Mouse (Mus musculus): ENCODE data around the gene Pced1a. TPM values are rescaled to one million over a fixed set of nuclear protein-coding genes. Genes with fewer than 3 reads are reported as not detected.
A peak's percentile ranks its signal among the peaks of the same experiment; 100 is the strongest.

Pced1a gene
- polyA plus RNA-seq, 1 experiment from 2014 or later: 8.9 TPM

DNA sequence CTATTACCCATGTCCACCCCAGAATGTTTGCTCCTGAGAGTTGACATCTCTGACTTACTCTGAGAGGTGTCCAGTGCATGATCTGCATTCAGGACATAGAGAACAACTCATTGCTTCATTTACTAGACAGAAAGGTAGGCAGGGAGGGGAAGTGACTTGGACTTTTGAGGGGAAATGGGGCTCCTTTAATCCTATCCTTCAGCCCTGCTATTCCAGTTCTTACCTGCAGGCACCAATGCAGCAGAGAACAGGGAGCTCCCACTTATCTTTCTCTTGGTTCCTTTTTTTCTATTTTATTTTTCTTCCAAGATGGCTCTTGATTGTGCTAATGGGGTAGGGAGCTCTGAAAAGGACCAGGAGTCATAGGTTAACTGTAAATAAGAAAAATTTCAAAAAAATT is 23.9 kb upstream of the Pced1a start:
- DNase-seq (ENCODE audit: low spot score) (no peak), ATAC-seq (no peak)
- no peaks in the 10 kb centered on the region for H3K9me3 ChIP-seq (replicated peaks; ENCODE audit: control insufficient read depth, low read length)
- H3K27ac ChIP-seq (ENCODE audit: low read depth, low read length): no peak overlapping the region
- H3K4me3 ChIP-seq (ENCODE audit: low read depth, low read length): no peak overlapping the region
- H3K9ac ChIP-seq (ENCODE audit: low read length): no peak overlapping the region
- H3K4me1 ChIP-seq (ENCODE audit: control insufficient read depth, insufficient read depth, low read length): peaks cover 15% of the 10 kb centered on the region
- H3K4me2 ChIP-seq (ENCODE audit: low read length): no peak overlapping the region
- peaks cover 20% of the 10 kb centered on the region for H3K36me3 ChIP-seq (ENCODE audit: control insufficient read depth, insufficient read depth, low read length)
- no peaks in the 10 kb centered on the region for H3K27me3 ChIP-seq (replicated peaks; ENCODE audit: control insufficient read depth, insufficient read depth, low read length)

DNA sequence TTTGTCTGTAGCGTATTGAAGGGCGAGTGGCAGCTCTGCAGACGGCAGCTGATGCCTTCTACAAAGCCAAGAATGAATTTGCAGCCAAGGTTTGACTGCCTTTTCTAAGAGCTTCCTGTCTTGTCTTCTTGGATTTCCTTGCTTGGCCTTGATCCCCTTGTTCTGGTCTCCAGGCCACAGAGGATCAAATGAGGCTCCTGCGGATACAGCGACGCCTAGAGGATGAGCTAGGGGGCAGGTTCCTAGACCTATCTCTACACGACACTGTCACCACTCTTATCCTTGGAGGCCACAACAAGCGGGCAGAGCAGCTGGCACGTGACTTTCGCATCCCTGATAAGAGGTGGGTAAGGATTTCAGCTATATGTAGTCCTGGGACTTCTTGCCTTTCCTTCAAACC is 17.7 kb upstream of the Pced1a start:
- 85% methylated on average over 10 of the region's 10 CpGs for WGBS
- Histone ChIP-seq H3K27me3 (replicated peaks; ENCODE audit: control insufficient read depth, insufficient read depth, low read length) (no peaks in the 10 kb centered on the region), H3K9ac (ENCODE audit: low read length) (no peak overlapping the region), H3K4me3 (ENCODE audit: low read depth, low read length) (no peak overlapping the region), H3K4me1 (ENCODE audit: control insufficient read depth, insufficient read depth, low read length) (no peaks in the 10 kb centered on the region), H3K36me3 (ENCODE audit: control insufficient read depth, insufficient read depth, low read length) (peaks cover 78% of the 10 kb centered on the region), H3K9me3 (replicated peaks; ENCODE audit: control insufficient read depth, low read length) (no peaks in the 10 kb centered on the region), H3K27ac (ENCODE audit: low read depth, low read length) (no peak overlapping the region), H3K4me2 (ENCODE audit: low read length) (no peak overlapping the region)
- no peak for ATAC-seq
- DNase-seq (ENCODE audit: low spot score): no peak

DNA sequence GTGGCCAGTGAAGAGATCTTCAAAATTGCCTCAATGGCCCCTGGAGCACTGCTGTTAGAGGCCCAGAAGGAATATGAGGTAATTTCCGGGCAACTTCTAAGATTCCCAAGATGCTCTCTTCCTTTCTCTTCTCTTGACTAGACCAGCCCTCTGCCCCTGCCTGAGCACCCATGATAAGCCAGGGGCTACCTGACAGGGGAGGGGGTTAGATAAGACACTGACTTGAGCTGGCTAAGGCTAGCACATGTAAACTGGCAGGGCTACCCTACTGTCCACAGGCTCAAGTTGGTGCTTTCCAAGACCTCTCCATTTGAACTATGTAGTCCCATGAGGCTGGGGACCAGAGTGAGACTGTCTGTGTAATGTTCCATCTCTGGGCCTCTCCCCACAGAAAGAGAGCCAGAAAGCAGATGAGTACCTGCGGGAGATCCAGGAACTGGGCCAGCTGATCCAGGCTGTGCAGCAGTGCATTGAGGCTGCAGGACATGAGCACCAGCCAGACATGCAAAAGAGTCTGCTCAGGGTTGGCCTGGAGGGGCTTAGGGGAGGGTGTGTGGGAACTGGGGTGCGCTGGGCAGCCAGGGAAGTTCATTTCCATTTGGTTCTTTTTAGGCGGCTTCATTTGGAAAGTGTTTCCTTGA is 15.5 kb upstream of the Pced1a start:
- Histone ChIP-seq H3K4me1 (ENCODE audit: control insufficient read depth, insufficient read depth, low read length) (no peaks in the 10 kb centered on the region), H3K27ac (ENCODE audit: low read depth, low read length) (no peak overlapping the region), H3K9me3 (replicated peaks; ENCODE audit: control insufficient read depth, low read length) (no peaks in the 10 kb centered on the region), H3K36me3 (ENCODE audit: control insufficient read depth, insufficient read depth, low read length) (peaks cover 73% of the 10 kb centered on the region), H3K4me2 (ENCODE audit: low read length) (no peak overlapping the region), H3K9ac (ENCODE audit: low read length) (no peak overlapping the region), H3K4me3 (ENCODE audit: low read depth, low read length) (no peak overlapping the region), H3K27me3 (replicated peaks; ENCODE audit: control insufficient read depth, insufficient read depth, low read length) (no peaks in the 10 kb centered on the region)
- ATAC-seq (no peak), DNase-seq (ENCODE audit: low spot score) (no peak)
- WGBS: 93% methylated on average over 4 of the region's 4 CpGs

DNA sequence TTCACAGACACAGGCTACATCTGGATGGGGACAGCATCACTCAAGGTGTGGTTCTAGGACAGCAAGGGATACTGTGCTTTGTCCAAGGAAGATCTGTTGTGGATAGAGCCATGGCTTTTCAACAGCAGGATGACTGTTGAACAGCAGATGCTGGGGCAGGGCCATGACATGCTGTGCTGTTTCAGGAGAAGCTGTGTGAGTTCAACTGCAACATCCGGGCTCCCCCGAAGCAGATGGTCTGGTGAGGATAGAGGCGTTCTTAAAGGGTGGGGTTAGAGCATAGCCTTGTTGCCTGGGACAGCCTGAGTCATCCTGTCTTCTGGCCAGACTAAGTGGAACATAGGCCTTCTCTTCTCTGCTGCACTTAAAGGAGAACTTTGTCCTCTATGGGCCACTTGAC is 14.4 kb upstream of the Pced1a start:
- Histone ChIP-seq H3K9ac (ENCODE audit: low read length) (no peak overlapping the region), H3K9me3 (replicated peaks; ENCODE audit: control insufficient read depth, low read length) (no peaks in the 10 kb centered on the region), H3K4me3 (ENCODE audit: low read depth, low read length) (no peak overlapping the region), H3K27ac (ENCODE audit: low read depth, low read length) (no peak overlapping the region), H3K4me1 (ENCODE audit: control insufficient read depth, insufficient read depth, low read length) (no peaks in the 10 kb centered on the region), H3K4me2 (ENCODE audit: low read length) (no peak overlapping the region), H3K36me3 (ENCODE audit: control insufficient read depth, insufficient read depth, low read length) (peaks cover 63% of the 10 kb centered on the region), H3K27me3 (replicated peaks; ENCODE audit: control insufficient read depth, insufficient read depth, low read length) (no peaks in the 10 kb centered on the region)
- ATAC-seq: no peak
- no peak for DNase-seq (ENCODE audit: low spot score)
- WGBS: 90% methylated on average over 3 of the region's 3 CpGs

DNA sequence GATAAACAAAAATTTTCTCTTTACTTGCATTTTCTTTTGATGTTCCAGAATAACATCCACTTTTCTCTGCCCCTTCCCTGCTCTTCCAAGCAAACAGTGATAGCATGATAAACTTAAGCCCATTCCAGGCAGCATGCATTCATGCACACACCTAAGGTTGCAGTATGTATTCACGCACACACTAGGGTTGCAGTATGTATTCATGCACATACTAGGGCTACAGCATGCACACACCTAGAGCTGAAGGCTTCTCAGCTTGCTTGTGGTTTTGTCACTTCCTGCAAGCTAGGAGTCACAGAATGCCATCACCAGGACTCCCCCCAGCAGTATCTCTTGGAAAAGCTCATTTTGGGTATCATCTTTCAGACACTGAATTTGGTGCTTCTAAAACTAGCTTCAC is 12.3 kb upstream of the Pced1a start:
- Histone ChIP-seq H3K9me3 (replicated peaks; ENCODE audit: control insufficient read depth, low read length) (no peaks in the 10 kb centered on the region), H3K36me3 (ENCODE audit: control insufficient read depth, insufficient read depth, low read length) (peaks cover 44% of the 10 kb centered on the region), H3K4me3 (ENCODE audit: low read depth, low read length) (no peak overlapping the region), H3K4me2 (ENCODE audit: low read length) (no peak overlapping the region), H3K27me3 (replicated peaks; ENCODE audit: control insufficient read depth, insufficient read depth, low read length) (no peaks in the 10 kb centered on the region), H3K27ac (ENCODE audit: low read depth, low read length) (no peak overlapping the region), H3K4me1 (ENCODE audit: control insufficient read depth, insufficient read depth, low read length) (no peaks in the 10 kb centered on the region), H3K9ac (ENCODE audit: low read length) (no peak overlapping the region)
- no peak for ATAC-seq
- 95% methylated on average over 1 of the region's 1 CpGs for WGBS
- DNase-seq (ENCODE audit: low spot score): no peak

DNA sequence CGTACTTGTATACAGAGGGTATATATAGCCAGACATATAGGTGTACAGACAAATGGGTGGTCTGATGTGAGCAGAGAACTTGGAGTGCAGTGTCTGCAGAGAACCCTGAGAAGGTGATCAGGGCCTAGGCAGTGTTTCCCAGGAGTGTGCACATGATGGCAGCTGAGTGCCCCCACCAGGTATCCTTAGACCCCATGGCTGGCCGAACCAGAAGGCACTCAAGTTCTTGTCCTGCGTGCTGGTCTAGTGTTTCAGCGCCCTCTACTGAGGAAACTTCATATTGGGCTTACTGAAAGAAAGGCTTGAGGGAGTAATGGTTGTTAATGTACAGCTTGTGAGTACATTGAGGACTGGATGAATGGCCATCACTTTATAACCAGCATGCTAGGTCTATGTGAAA is 8.7 kb upstream of the Pced1a start:
- Histone ChIP-seq H3K4me3 (ENCODE audit: low read depth, low read length) (no peak overlapping the region), H3K9me3 (replicated peaks; ENCODE audit: control insufficient read depth, low read length) (no peaks in the 10 kb centered on the region), H3K36me3 (ENCODE audit: control insufficient read depth, insufficient read depth, low read length) (peaks cover 8% of the 10 kb centered on the region), H3K4me2 (ENCODE audit: low read length) (no peak overlapping the region), H3K4me1 (ENCODE audit: control insufficient read depth, insufficient read depth, low read length) (no peaks in the 10 kb centered on the region), H3K27me3 (replicated peaks; ENCODE audit: control insufficient read depth, insufficient read depth, low read length) (no peaks in the 10 kb centered on the region), H3K27ac (ENCODE audit: low read depth, low read length) (no peak overlapping the region), H3K9ac (ENCODE audit: low read length) (no peak overlapping the region)
- peak; percentile 74 for DNase-seq (ENCODE audit: low spot score)
- 27% methylated on average over 4 of the region's 4 CpGs for WGBS
- no peak for ATAC-seq

DNA sequence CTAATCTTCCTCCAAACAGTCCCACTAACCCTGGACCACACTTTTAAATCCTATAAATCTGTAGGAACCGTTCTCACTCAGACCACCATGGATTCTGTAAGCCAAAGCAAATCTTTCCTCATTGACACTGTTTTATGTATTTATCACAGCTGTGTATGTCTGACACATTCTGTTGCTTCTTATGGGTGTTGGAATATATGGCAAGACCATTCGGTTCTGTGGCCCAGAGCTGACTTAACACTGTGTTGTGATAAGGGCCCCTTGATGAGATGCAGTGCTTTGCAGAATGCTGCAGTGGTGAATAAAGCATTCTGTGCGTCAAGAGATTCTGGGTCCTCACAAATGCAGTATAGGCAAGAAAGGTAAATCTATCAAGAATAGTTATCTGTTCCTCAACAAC is 7.7 kb upstream of the Pced1a start:
- 81% methylated on average over 3 of the region's 3 CpGs for WGBS
- Histone ChIP-seq H3K4me1 (ENCODE audit: control insufficient read depth, insufficient read depth, low read length) (no peaks in the 10 kb centered on the region), H3K36me3 (ENCODE audit: control insufficient read depth, insufficient read depth, low read length) (0 out of 2 replicates have a peak, but pooled peaks cover 2% of the 10 kb centered on the region), H3K9ac (ENCODE audit: low read length) (no peak overlapping the region), H3K27ac (ENCODE audit: low read depth, low read length) (no peak overlapping the region), H3K4me2 (ENCODE audit: low read length) (no peak overlapping the region), H3K9me3 (replicated peaks; ENCODE audit: control insufficient read depth, low read length) (no peaks in the 10 kb centered on the region), H3K4me3 (ENCODE audit: low read depth, low read length) (no peak overlapping the region), H3K27me3 (replicated peaks; ENCODE audit: control insufficient read depth, insufficient read depth, low read length) (no peaks in the 10 kb centered on the region)
- ATAC-seq (no peak), DNase-seq (ENCODE audit: low spot score) (peak; percentile 5)

DNA sequence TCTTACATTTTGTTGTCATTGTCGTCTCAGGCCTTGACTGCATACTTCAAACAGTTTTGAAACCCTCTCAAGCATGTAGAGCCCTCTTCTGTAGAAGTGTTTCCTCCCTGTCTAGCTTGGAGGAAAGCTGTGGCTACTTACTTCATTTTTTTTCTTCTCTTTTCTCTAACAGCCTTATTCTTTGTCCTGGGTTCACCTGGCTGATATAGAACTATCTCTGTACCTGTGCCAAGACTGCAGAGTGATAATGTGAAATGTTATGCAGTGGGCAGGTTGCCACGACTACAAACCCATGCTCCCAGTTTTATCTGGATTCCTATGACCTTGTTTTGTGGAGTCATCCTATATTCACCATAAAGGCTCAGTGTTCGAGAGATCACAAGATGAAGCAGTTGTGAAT is 6.0 kb upstream of the Pced1a start:
- Histone ChIP-seq H3K9me3 (replicated peaks; ENCODE audit: control insufficient read depth, low read length) (no peaks in the 10 kb centered on the region), H3K4me1 (ENCODE audit: control insufficient read depth, insufficient read depth, low read length) (no peaks in the 10 kb centered on the region; the same call in 1 of the 2 replicates), H3K36me3 (ENCODE audit: control insufficient read depth, insufficient read depth, low read length) (0 out of 2 replicates have a peak, but pooled peaks cover 2% of the 10 kb centered on the region), H3K27me3 (replicated peaks; ENCODE audit: control insufficient read depth, insufficient read depth, low read length) (no peaks in the 10 kb centered on the region), H3K4me3 (ENCODE audit: low read depth, low read length) (no peak overlapping the region), H3K9ac (ENCODE audit: low read length) (no peak overlapping the region), H3K4me2 (ENCODE audit: low read length) (no peak overlapping the region), H3K27ac (ENCODE audit: low read depth, low read length) (no peak overlapping the region)
- ATAC-seq (no peak), DNase-seq (ENCODE audit: low spot score) (no peak)
- WGBS: 85% methylated on average over 3 of the region's 3 CpGs

DNA sequence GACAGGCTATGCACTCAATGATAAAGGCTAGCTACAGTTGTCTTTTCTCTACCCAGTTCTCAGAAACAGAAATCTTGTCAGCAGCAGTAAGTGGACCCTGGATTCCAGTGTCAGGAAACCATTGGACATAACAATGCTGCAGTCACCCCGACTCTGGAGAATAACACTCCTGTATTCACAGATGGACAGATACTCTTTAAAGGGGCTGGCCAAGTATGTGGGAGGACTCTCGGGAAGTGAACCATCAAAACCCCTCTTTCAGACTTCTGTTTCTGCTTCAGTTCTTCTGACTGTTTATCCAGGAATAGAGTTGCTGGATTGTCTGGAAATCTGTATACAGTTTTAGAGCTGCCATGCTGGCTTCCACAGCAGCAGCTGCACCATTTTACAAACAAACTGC is 5.3 kb upstream of the Pced1a start:
- no peak for ATAC-seq

More for the DNA sequence above, 5.3 kb upstream of the Pced1a start:
- WGBS: 51% methylated on average over 2 of the region's 2 CpGs
- no peak overlapping the region for H3K4me2 ChIP-seq (ENCODE audit: low read length)
- H3K9me3 ChIP-seq (replicated peaks; ENCODE audit: control insufficient read depth, low read length): no peaks in the 10 kb centered on the region
- no peak overlapping the region for H3K4me3 ChIP-seq (ENCODE audit: low read depth, low read length)
- DNase-seq (ENCODE audit: low spot score): no peak
- H3K27ac ChIP-seq (ENCODE audit: low read depth, low read length): no peak overlapping the region
- H3K4me1 ChIP-seq (ENCODE audit: control insufficient read depth, insufficient read depth, low read length): peaks cover 5% of the 10 kb centered on the region
- no peak overlapping the region for H3K9ac ChIP-seq (ENCODE audit: low read length)
- H3K36me3 ChIP-seq (ENCODE audit: control insufficient read depth, insufficient read depth, low read length): 0 out of 2 replicates have a peak, but pooled peaks cover 2% of the 10 kb centered on the region
- no peaks in the 10 kb centered on the region for H3K27me3 ChIP-seq (replicated peaks; ENCODE audit: control insufficient read depth, insufficient read depth, low read length)
